Mouse (Mus musculus) forebrain, embryonic 15.5 days (tissue): ENCODE measurements around the gene Tbc1d14. TPM values are rescaled to one million over a fixed set of nuclear protein-coding genes. Genes with fewer than 3 reads are reported as not detected.

Source experiments
- ATAC-seq: fragments of 200-750 bp; cut with Nextera tagmentation; replicated peaks from 2 replicates; pipeline ENCODE4 v1.8.0; 2017; ENCODE audit warnings: mild to moderate bottlenecking, moderate TSS enrichment, moderate library complexity
- H3K27ac ChIP-seq: fragments of 300-500 bp; sonication (generic); replicated peaks from 2 replicates; pipeline ENCODE4 v1.5.1; 2015; ENCODE audit warnings: mild to moderate bottlenecking, inconsistent platforms
- H3K27me3 ChIP-seq: fragments of 300-500 bp; sonication (generic); 2 replicates; pipeline ENCODE4 v1.6.1; 2015; ENCODE audit warnings: inconsistent platforms
- H3K36me3 ChIP-seq: fragments of 300-500 bp; sonication (generic); 2 replicates; pipeline ENCODE4 v1.6.1; 2015; ENCODE audit warnings: mild to moderate bottlenecking, inconsistent platforms
- H3K4me1 ChIP-seq: fragments of 300-500 bp; sonication (generic); 2 replicates; pipeline ENCODE4 v1.6.1; 2015; ENCODE audit warnings: inconsistent platforms
- H3K4me2 ChIP-seq: fragments of 300-500 bp; sonication (generic); replicated peaks from 2 replicates; pipeline ENCODE4 v1.6.1; 2015; ENCODE audit warnings: mild to moderate bottlenecking, inconsistent platforms
- H3K4me3 ChIP-seq: fragments of 300-500 bp; sonication (generic); 2 replicates; pipeline ENCODE4 v1.5.1; 2015; ENCODE audit warnings: mild to moderate bottlenecking, inconsistent platforms
- H3K9ac ChIP-seq: fragments of 300-500 bp; sonication (generic); replicated peaks from 2 replicates; pipeline ENCODE4 v1.6.1; 2015; ENCODE audit warnings: mild to moderate bottlenecking, inconsistent platforms
- H3K9me3 ChIP-seq: fragments of 300-500 bp; sonication (generic); 2 replicates; pipeline ENCODE4 v1.6.1; 2016; ENCODE audit warnings: inconsistent platforms
- WGBS: fragments of 180-500 bp; shearing (Covaris S2); methylation state at CpG from one replicate; pipeline ENCODE4 v1.1.7; 2015; ENCODE audit warnings: mixed read lengths; 5-methylcytosine and 5-hydroxymethylcytosine counted together
- polyA plus RNA-seq: library from polyadenylated mRNA; unstranded; fragments of >200 nt; fragmentation: Nextera tagmentation; extraction: Ambion mirVana; gene quantifications from 2 replicates; pipeline ENCODE4 v1.2.1, GENCODE M21; 2015

Tbc1d14 gene
- polyA plus RNA-seq, 1 experiment from 2014 or later, result 104 TPM

GRCm38 (mm10) chr5:36549243-36549642 is 43.8 kb downstream of the Tbc1d14 start:
- no peaks in the 10 kb centered on the region for H3K9me3 ChIP-seq
- H3K27ac ChIP-seq, result no peak overlapping the region
- no peaks in the 10 kb centered on the region for H3K27me3 ChIP-seq
- H3K4me2 ChIP-seq, result no peak overlapping the region
- no peak overlapping the region for H3K9ac ChIP-seq
- ATAC-seq, result no peak
- no peak overlapping the region for H3K4me3 ChIP-seq
- H3K4me1 ChIP-seq, result no peaks in the 10 kb centered on the region
- WGBS, result 41% methylated on average over 6 of the region's 6 CpGs
- no peaks in the 10 kb centered on the region for H3K36me3 ChIP-seq

GRCm38 (mm10) chr5:36544765-36545164 is 48.3 kb downstream of the Tbc1d14 start:
- Histone ChIP-seq H3K36me3 (no peaks in the 10 kb centered on the region), H3K27me3 (no peaks in the 10 kb centered on the region), H3K4me2 (no peak overlapping the region), H3K4me3 (no peak overlapping the region), H3K27ac (no peak overlapping the region), H3K4me1 (no peaks in the 10 kb centered on the region), H3K9me3 (no peaks in the 10 kb centered on the region), H3K9ac (no peak overlapping the region)
- 96% methylated on average over 1 of the region's 1 CpGs for WGBS
- ATAC-seq, result no peak

GRCm38 (mm10) chr5:36540928-36541327 is 52.1 kb downstream of the Tbc1d14 start:
- H3K27me3 ChIP-seq, result no peaks in the 10 kb centered on the region
- 88% methylated on average over 2 of the region's 2 CpGs for WGBS
- H3K4me2 ChIP-seq, result no peak overlapping the region
- H3K27ac ChIP-seq, result no peak overlapping the region
- H3K9ac ChIP-seq, result no peak overlapping the region
- no peak for ATAC-seq
- H3K36me3 ChIP-seq, result no peaks in the 10 kb centered on the region
- H3K4me1 ChIP-seq, result no peaks in the 10 kb centered on the region
- no peak overlapping the region for H3K4me3 ChIP-seq
- H3K9me3 ChIP-seq, result no peaks in the 10 kb centered on the region

GRCm38 (mm10) chr5:36538576-36539187 is 54.4 kb downstream of the Tbc1d14 start:
- Histone ChIP-seq H3K9me3 (no peaks in the 10 kb centered on the region), H3K36me3 (no peaks in the 10 kb centered on the region), H3K9ac (no peak overlapping the region), H3K4me1 (no peaks in the 10 kb centered on the region), H3K27me3 (no peaks in the 10 kb centered on the region), H3K4me3 (no peak overlapping the region), H3K4me2 (no peak overlapping the region), H3K27ac (no peak overlapping the region)
- ATAC-seq, result no peak
- 54% methylated on average over 4 of the region's 4 CpGs for WGBS

GRCm38 (mm10) chr5:36536424-36536823 is 56.7 kb downstream of the Tbc1d14 start:
- no peaks in the 10 kb centered on the region for H3K9me3 ChIP-seq
- H3K4me3 ChIP-seq, result no peak overlapping the region
- ATAC-seq, result no peak
- H3K4me2 ChIP-seq, result no peak overlapping the region
- no peak overlapping the region for H3K27ac ChIP-seq
- H3K27me3 ChIP-seq, result no peaks in the 10 kb centered on the region
- no peak overlapping the region for H3K9ac ChIP-seq
- no peaks in the 10 kb centered on the region for H3K4me1 ChIP-seq
- H3K36me3 ChIP-seq, result no peaks in the 10 kb centered on the region
- 94% methylated on average over 3 of the region's 3 CpGs for WGBS

- Histone ChIP-seq H3K4me1 (peaks cover 5% of the 10 kb centered on the region; the same call in 1 of the 2 replicates), H3K4me2 (no peak overlapping the region), H3K9me3 (no peaks in the 10 kb centered on the region), H3K27ac (no peak overlapping the region), H3K4me3 (no peak overlapping the region), H3K9ac (no peak overlapping the region), H3K27me3 (no peaks in the 10 kb centered on the region), H3K36me3 (no peaks in the 10 kb centered on the region)
- WGBS, result 92% methylated on average over 6 of the region's 6 CpGs
- no peak for ATAC-seq
Observed at GRCm38 (mm10) chr5:36535438-36536176, 57.5 kb downstream of the Tbc1d14 start.

- no peak overlapping the region for H3K4me2 ChIP-seq
- WGBS, result 92% methylated on average over 6 of the region's 6 CpGs
- H3K27ac ChIP-seq, result no peak overlapping the region
- no peak for ATAC-seq
- H3K36me3 ChIP-seq, result no peaks in the 10 kb centered on the region
- H3K4me1 ChIP-seq, result peaks cover 8% of the 10 kb centered on the region
- H3K27me3 ChIP-seq, result no peaks in the 10 kb centered on the region
- H3K9ac ChIP-seq, result no peak overlapping the region
- H3K4me3 ChIP-seq, result no peak overlapping the region
- H3K9me3 ChIP-seq, result no peaks in the 10 kb centered on the region
Observed at GRCm38 (mm10) chr5:36534455-36535030, 58.5 kb downstream of the Tbc1d14 start.

- Histone ChIP-seq H3K27me3 (no peaks in the 10 kb centered on the region), H3K9ac (peak overlapping the region; percentile 91), H3K9me3 (no peaks in the 10 kb centered on the region), H3K36me3 (no peaks in the 10 kb centered on the region), H3K27ac (peak overlapping the region; percentile 88), H3K4me3 (peak overlapping the region; percentile 83), H3K4me1 (peaks cover 40% of the 10 kb centered on the region), H3K4me2 (peak overlapping the region; percentile 66)
- peak; percentile 96 for ATAC-seq
- under 1% methylated on average over 26 of the region's 28 CpGs for WGBS
Observed at GRCm38 (mm10) chr5:36530129-36530751, 62.8 kb downstream of the Tbc1d14 start.

- Histone ChIP-seq H3K27ac (peak overlapping the region; percentile 88), H3K4me2 (peak overlapping the region; percentile 66), H3K9ac (peak overlapping the region; percentile 91), H3K27me3 (no peaks in the 10 kb centered on the region), H3K9me3 (no peaks in the 10 kb centered on the region), H3K36me3 (0 out of 2 replicates have a peak, but pooled peaks cover 5% of the 10 kb centered on the region), H3K4me1 (peaks cover 40% of the 10 kb centered on the region), H3K4me3 (peak overlapping the region; percentile 83)
- WGBS, result 6% methylated on average over 5 of the region's 5 CpGs
- ATAC-seq, result no peak
Observed at GRCm38 (mm10) chr5:36529698-36530097, 63.4 kb downstream of the Tbc1d14 start.

GRCm38 (mm10) chr5:36526921-36527320 is 66.2 kb downstream of the Tbc1d14 start:
- Histone ChIP-seq H3K9ac (no peak overlapping the region), H3K27ac (no peak overlapping the region), H3K4me1 (peaks cover 40% of the 10 kb centered on the region), H3K27me3 (no peaks in the 10 kb centered on the region), H3K9me3 (no peaks in the 10 kb centered on the region), H3K4me3 (no peak overlapping the region), H3K36me3 (peaks cover 23% of the 10 kb centered on the region), H3K4me2 (no peak overlapping the region)
- no peak for ATAC-seq
- 70% methylated on average over 2 of the region's 2 CpGs for WGBS

GRCm38 (mm10) chr5:36526274-36526673 is 66.8 kb downstream of the Tbc1d14 start:
- peaks cover 40% of the 10 kb centered on the region for H3K4me1 ChIP-seq
- H3K27me3 ChIP-seq, result no peaks in the 10 kb centered on the region
- no peaks in the 10 kb centered on the region for H3K9me3 ChIP-seq
- no peak overlapping the region for H3K9ac ChIP-seq
- WGBS, result 78% methylated on average over 5 of the region's 5 CpGs
- no peak overlapping the region for H3K4me3 ChIP-seq
- no peak overlapping the region for H3K4me2 ChIP-seq
- H3K36me3 ChIP-seq, result peaks cover 30% of the 10 kb centered on the region
- no peak for ATAC-seq
- H3K27ac ChIP-seq, result no peak overlapping the region

- H3K9ac ChIP-seq, result no peak overlapping the region
- no peaks in the 10 kb centered on the region for H3K27me3 ChIP-seq
- H3K9me3 ChIP-seq, result no peaks in the 10 kb centered on the region
- peaks cover 34% of the 10 kb centered on the region for H3K4me1 ChIP-seq
- H3K36me3 ChIP-seq, result peaks cover 40% of the 10 kb centered on the region
- 71% methylated on average over 2 of the region's 2 CpGs for WGBS
- H3K4me2 ChIP-seq, result no peak overlapping the region
- H3K4me3 ChIP-seq, result no peak overlapping the region
- no peak overlapping the region for H3K27ac ChIP-seq
- ATAC-seq, result no peak
Observed at GRCm38 (mm10) chr5:36525216-36525615, 67.9 kb downstream of the Tbc1d14 start.
